Mouse (Mus musculus): Measurements from ENCODE around the gene Colgalt1.

DNA sequence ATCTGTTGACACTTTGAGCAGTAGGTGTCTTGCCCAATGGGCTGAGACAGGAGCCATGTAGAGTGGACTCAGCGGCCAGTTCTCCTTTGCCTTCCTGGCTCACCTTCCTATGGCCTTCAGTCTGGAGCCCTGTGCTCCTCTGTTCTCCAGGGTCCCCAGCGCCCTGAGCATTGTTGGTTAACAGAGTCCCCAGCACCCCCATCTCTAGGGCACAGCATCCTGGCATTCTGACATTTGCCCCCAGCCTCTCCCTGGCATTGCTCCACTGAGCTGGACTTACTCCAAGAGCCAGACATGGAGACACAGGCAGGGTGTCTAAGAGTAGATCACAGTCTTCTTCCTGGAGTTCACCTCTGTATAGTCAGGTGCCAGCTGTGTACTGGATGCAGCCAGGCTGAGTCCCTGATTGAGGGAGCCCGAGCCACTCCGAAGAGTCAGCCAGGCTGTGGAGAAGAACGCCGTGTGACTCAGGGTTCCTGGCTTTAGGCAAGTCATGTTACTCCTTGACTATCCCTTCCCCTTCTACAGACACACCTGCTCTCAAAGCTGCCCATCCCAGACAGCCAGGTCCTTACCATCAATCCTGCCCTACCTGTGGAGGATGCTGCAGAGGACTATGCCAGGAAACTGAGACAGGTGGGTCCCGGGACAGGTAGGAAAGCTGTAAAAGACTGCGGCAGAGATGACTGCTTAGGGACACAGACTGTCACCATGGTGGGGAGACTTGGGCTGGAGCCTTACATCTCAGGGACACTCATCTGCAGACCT, 17.1 kb upstream of the Colgalt1 start:
- no peak for TF ChIP-seq CTCF (IDR thresholded peaks at IDR 0.05; ENCODE audit: insufficient read depth, low read length)
- TF ChIP-seq POLR2A (IDR thresholded peaks at IDR 0.05; ENCODE audit: borderline replicate concordance, extremely low read depth, low read depth, low read length), result no peak
